Mouse (Mus musculus) ES-Bruce4 (cell line): ENCODE measurements around the gene Sptb. TPM values are rescaled to one million over a fixed set of nuclear protein-coding genes. Genes with fewer than 3 reads are reported as not detected.

Experiments
- H3K27ac ChIP-seq: 2 replicates; pipeline ENCODE4 v1.5.1; 2012; ENCODE audit warnings: low read length, inconsistent platforms; ENCODE audit not compliant: insufficient read depth
- H3K27me3 ChIP-seq: 2 replicates; pipeline ENCODE4 v1.6.1; 2012; ENCODE audit warnings: mild to moderate bottlenecking, low read length, inconsistent platforms; ENCODE audit not compliant: control insufficient read depth, poor library complexity, insufficient read depth, severe bottlenecking
- H3K36me3 ChIP-seq: 2 replicates; pipeline ENCODE4 v1.6.1; 2012; ENCODE audit warnings: inconsistent platforms, mild to moderate bottlenecking, low read length, moderate library complexity; ENCODE audit not compliant: control insufficient read depth, poor library complexity, insufficient read depth, severe bottlenecking
- H3K4me1 ChIP-seq: one replicate; pipeline ENCODE4 v1.8.1; 2011; ENCODE audit warnings: low read length; ENCODE audit not compliant: control insufficient read depth, insufficient read depth
- H3K4me3 ChIP-seq: 2 replicates; pipeline ENCODE4 v1.5.1; 2011; ENCODE audit warnings: low read depth, mild to moderate bottlenecking, low read length
- H3K9ac ChIP-seq: 2 replicates; pipeline ENCODE4 v1.6.1; 2012; ENCODE audit warnings: low read depth, mild to moderate bottlenecking, inconsistent platforms; ENCODE audit not compliant: poor library complexity, severe bottlenecking
- H3K9me3 ChIP-seq: replicated peaks from 2 replicates; pipeline ENCODE4 v1.6.1; 2012; ENCODE audit warnings: mild to moderate bottlenecking, low read length, inconsistent platforms; ENCODE audit not compliant: control insufficient read depth, poor library complexity, insufficient read depth, severe bottlenecking
- CTCF ChIP-seq: IDR thresholded peaks from one replicate; pipeline ENCODE4 v1.8.1; 2011; ENCODE audit warnings: low read depth, low read length
- EP300 ChIP-seq: IDR thresholded peaks from 2 replicates; pipeline ENCODE4 v1.6.1; 2011; ENCODE audit warnings: low read depth, low read length; ENCODE audit not compliant: insufficient read depth
- POLR2A ChIP-seq: IDR thresholded peaks from one replicate; pipeline ENCODE4 v1.8.1; 2011; ENCODE audit warnings: low read length; ENCODE audit not compliant: insufficient read depth
- polyA plus RNA-seq: library from polyadenylated mRNA; stranded (reverse); fragments of >200 nt; gene quantifications from 2 replicates; pipeline ENCODE4 v1.2.4, GENCODE M21; 2011; ENCODE audit warnings: low read depth; ENCODE audit not compliant: missing spikeins, insufficient read depth, insufficient read length

Sptb gene
- polyA plus RNA-seq, 1 experiment, result 4.6 TPM

- Histone ChIP-seq H3K36me3 (no peaks in the 10 kb centered on the region), H3K27me3 (no peaks in the 10 kb centered on the region), H3K9me3 (no peaks in the 10 kb centered on the region), H3K27ac (no peak overlapping the region), H3K4me3 (peak overlapping the region; percentile 84), H3K9ac (peak overlapping the region; percentile 88), H3K4me1 (peaks cover 3% of the 10 kb centered on the region)
- TF ChIP-seq CTCF (no peak), POLR2A (no peak), EP300 (peak; percentile 46; the same call in 1 of the 2 replicates)
Observed at GRCm38 (mm10) chr12:76531986-76532925, 178.1 kb downstream of the Sptb start.

- Histone ChIP-seq H3K27me3 (no peaks in the 10 kb centered on the region), H3K4me1 (peaks cover 3% of the 10 kb centered on the region), H3K36me3 (no peaks in the 10 kb centered on the region), H3K4me3 (no peak within 1 kb of the TSS), H3K9ac (no peak within 1 kb of the TSS), H3K9me3 (no peaks in the 10 kb centered on the region), H3K27ac (no peak within 1 kb of the TSS)
- TF ChIP-seq CTCF (no peak), EP300 (no peak), POLR2A (no peak)
Observed at GRCm38 (mm10) chr12:76530580-76531139, 179.7 kb downstream of the Sptb start, which contains the start of gene Plekhg3. TSS of gene Plekhg3 (plus strand) at chr12:76530891.

Other genes with a start within 250 kb of the Sptb start
- 25.3 and 28.5 TPM in 2 replicates for gene Plekhg3, start 179.7 kb downstream of the Sptb start, polyA plus RNA-seq
- 30.4 and 30.7 TPM in 2 replicates for gene Churc1, start 55.0 kb upstream of the Sptb start, polyA plus RNA-seq
- 68.6 and 81.0 TPM in 2 replicates for gene Fntb, start 55.0 kb upstream of the Sptb start, polyA plus RNA-seq
- gene Gpx2, start 85.0 kb upstream of the Sptb start, polyA plus RNA-seq, result 12.7 and 20.3 TPM in 2 replicates
- gene Rab15, start 112.4 kb upstream of the Sptb start, polyA plus RNA-seq, result 34.2 and 40.7 TPM in 2 replicates